Mouse (Mus musculus) liver, adult 2 months (tissue): Measurements from ENCODE around the gene Adcy2. TPM values are rescaled to one million over a fixed set of nuclear protein-coding genes. Genes with fewer than 3 reads are reported as not detected.

Source experiments
- DNase-seq: peaks from one replicate; pipeline ENCODE4 v3.0.0-alpha.2; 2011; ENCODE audit warnings: low read depth, low spot score; ENCODE audit errors: extremely low read depth
- H3K27ac ChIP-seq: fragments of 200-500 bp; replicated peaks from 2 replicates; pipeline ENCODE4 v1.5.1; 2012; ENCODE audit warnings: low read depth, mild to moderate bottlenecking, control low read depth, inconsistent platforms, low read length; ENCODE audit not compliant: insufficient read depth
- H3K27me3 ChIP-seq: fragments of 200-500 bp; 2 replicates; pipeline ENCODE4 v1.6.1; 2012; ENCODE audit warnings: mild to moderate bottlenecking, moderate library complexity, low read length, inconsistent platforms; ENCODE audit not compliant: control insufficient read depth, insufficient read depth
- H3K36me3 ChIP-seq: fragments of 200-500 bp; 2 replicates; pipeline ENCODE4 v1.6.1; 2012; ENCODE audit warnings: low read length, inconsistent platforms; ENCODE audit not compliant: control insufficient read depth, insufficient read depth
- H3K4me1 ChIP-seq: fragments of 200-500 bp; 2 replicates; pipeline ENCODE4 v1.6.1; 2011; ENCODE audit warnings: low read length; ENCODE audit not compliant: control insufficient read depth, insufficient read depth
- H3K4me3 ChIP-seq: fragments of 200-500 bp; 2 replicates; pipeline ENCODE4 v1.5.1; 2011; ENCODE audit warnings: low read depth, mild to moderate bottlenecking, control low read depth, low read length, moderate library complexity; ENCODE audit not compliant: insufficient read depth
- H3K79me2 ChIP-seq: fragments of 200-500 bp; 2 replicates; pipeline ENCODE4 v1.6.1; 2012; ENCODE audit warnings: inconsistent platforms, mild to moderate bottlenecking, low read length, moderate library complexity; ENCODE audit not compliant: control insufficient read depth, insufficient read depth
- H3K9ac ChIP-seq: fragments of 200-500 bp; 2 replicates; pipeline ENCODE4 v1.6.1; 2012; ENCODE audit warnings: low read depth, mild to moderate bottlenecking, control low read depth, inconsistent platforms, low read length
- CTCF ChIP-seq: fragments of 200-500 bp; IDR thresholded peaks from 2 replicates; pipeline ENCODE4 v1.5.1; 2011; ENCODE audit warnings: low read depth, low read length, control low read depth
- POLR2A ChIP-seq: fragments of 200-500 bp; IDR thresholded peaks from 2 replicates; pipeline ENCODE4 v1.6.1; 2011; ENCODE audit warnings: low read length, control low read depth; ENCODE audit not compliant: insufficient read depth; ENCODE audit errors: extremely low read depth
- whole genome bisulfite sequencing: fragments of 180-500 bp; shearing (Covaris S2); methylation state at CpG from one replicate; pipeline ENCODE4 v1.1.7; 2018; 5-methylcytosine and 5-hydroxymethylcytosine counted together
- polyA plus RNA-seq: library from polyadenylated mRNA; depleted of rRNA; stranded (reverse); fragments of >200 nt; gene quantifications from 2 replicates; pipeline ENCODE4 v1.2.3, GENCODE M21; 2012
- total RNA-seq: library from RNA; depleted of rRNA; stranded (reverse); fragments of >200 nt; gene quantifications from 2 replicates; pipeline ENCODE4 v1.2.3, GENCODE M21; 2014

The Adcy2 gene
- total and polyA plus RNA-seq, 2 experiments, result 0.09 to 0.11 TPM

DNA sequence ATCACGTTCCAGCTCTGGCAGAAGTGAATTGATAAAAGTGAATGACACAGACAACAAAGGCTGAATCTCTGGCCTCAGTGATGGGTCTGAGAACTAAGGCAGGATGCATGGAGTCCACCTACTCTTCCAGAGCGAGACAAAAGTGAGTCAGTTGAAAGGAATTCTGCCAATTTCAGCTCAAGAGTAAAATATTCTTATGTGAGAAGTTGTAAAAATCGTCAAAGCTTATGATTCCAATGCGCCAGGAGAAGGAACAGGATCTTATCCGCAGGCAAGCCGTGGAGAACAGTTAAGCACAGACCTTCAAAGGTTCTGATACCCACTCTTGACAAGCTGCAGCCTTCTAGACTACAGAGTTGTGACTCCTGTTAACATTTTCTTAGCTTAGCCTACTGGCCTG lies 396.3 kb downstream of the Adcy2 start:
- H3K27me3 ChIP-seq, result no peaks in the 10 kb centered on the region
- no peak for TF ChIP-seq CTCF
- TF ChIP-seq POLR2A, result no peak
- no peak overlapping the region for H3K9ac ChIP-seq
- H3K36me3 ChIP-seq, result no peaks in the 10 kb centered on the region
- WGBS, result 80% methylated on average over 6 of the region's 6 CpGs
- H3K4me1 ChIP-seq, result no peaks in the 10 kb centered on the region; the same call in 1 of the 2 replicates
- H3K4me3 ChIP-seq, result no peak overlapping the region
- no peak overlapping the region for H3K27ac ChIP-seq
- no peak for DNase-seq
- no peaks in the 10 kb centered on the region for H3K79me2 ChIP-seq

DNA sequence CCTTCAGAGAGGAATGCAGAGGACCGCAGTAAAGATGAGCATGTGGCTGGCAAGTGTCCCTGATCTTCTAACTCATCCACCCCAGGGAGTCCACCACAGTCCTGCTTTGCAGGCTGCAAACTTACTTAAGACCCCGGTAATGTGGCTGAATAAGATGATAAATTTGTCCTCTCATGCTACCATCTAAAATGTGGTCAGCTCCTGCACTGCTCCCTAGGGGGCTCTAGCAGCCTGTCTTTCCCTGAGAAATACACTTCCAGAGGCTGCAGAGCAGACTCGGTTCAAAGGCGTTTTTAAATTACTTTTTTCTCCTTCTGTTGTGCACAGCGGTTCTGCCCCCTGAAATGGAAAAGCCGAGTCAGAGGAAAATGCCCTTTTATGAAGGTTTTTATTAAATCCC lies 398.2 kb downstream of the Adcy2 start:
- Histone ChIP-seq H3K27me3 (no peaks in the 10 kb centered on the region), H3K79me2 (no peaks in the 10 kb centered on the region)

DNA sequence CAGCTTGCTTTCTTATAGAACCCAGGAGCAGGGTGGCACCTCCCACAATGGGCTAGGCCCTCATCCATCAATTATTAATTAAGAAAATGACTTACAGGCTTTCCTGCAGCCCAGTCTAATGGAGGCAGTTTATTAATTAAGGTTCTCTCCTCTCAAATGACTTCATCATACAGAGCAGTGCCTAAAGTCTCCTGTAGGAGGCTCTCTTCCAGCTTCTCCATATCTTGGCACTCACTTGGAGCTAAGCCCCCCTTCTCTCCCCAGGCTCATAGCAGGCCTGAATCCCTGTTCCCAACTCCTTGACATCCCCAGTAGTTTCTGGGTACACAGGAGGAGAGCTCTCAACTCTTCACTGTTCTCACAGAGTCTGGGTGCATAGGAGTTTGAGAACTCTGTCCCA lies 400.4 kb downstream of the Adcy2 start:
- H3K4me3 ChIP-seq, result no peak overlapping the region
- H3K9ac ChIP-seq, result no peak overlapping the region
- no peaks in the 10 kb centered on the region for H3K27me3 ChIP-seq
- H3K4me1 ChIP-seq, result no peaks in the 10 kb centered on the region
- no peaks in the 10 kb centered on the region for H3K36me3 ChIP-seq
- no peak for DNase-seq
- no peak overlapping the region for H3K27ac ChIP-seq
- TF ChIP-seq CTCF (no peak), POLR2A (no peak)
- H3K79me2 ChIP-seq, result no peaks in the 10 kb centered on the region

More for the DNA sequence above, 398.2 kb downstream of the Adcy2 start:
- DNase-seq, result no peak
- Histone ChIP-seq H3K4me3 (no peak overlapping the region), H3K4me1 (no peaks in the 10 kb centered on the region; the same call in 1 of the 2 replicates), H3K9ac (no peak overlapping the region), H3K27ac (no peak overlapping the region), H3K36me3 (no peaks in the 10 kb centered on the region)
- TF ChIP-seq CTCF, result peak; percentile 46; the same call in 1 of the 2 replicates
- TF ChIP-seq POLR2A, result no peak
- WGBS, result 30% methylated on average over 6 of the region's 6 CpGs

DNA sequence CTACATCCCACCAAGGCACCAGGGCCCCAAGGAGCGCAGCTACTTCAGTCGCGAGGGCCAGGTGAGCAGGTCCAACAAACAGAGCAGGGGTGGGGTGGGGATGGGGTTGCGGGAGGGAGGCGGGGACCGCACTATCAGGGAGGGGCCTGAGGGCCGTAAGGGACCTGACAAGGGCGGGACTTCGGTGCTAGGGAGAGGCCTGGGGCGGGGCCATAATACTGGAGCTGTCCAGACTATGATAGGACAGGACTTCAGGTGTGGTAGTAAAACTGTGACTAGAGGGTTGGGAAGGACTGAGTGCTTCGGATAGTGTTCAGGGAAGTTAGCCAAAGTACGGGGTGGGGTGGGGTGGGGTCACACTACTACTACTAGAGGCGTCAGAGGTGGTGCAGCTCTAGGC lies 401.7 kb downstream of the Adcy2 start:
- no peaks in the 10 kb centered on the region for H3K36me3 ChIP-seq
- DNase-seq, result no peak
- no peaks in the 10 kb centered on the region for H3K27me3 ChIP-seq
- H3K4me1 ChIP-seq, result no peaks in the 10 kb centered on the region
- TF ChIP-seq CTCF (no peak), POLR2A (no peak)
- no peak overlapping the region for H3K27ac ChIP-seq
- 17% methylated on average over 13 of the region's 13 CpGs for WGBS
- no peaks in the 10 kb centered on the region for H3K79me2 ChIP-seq
- no peak overlapping the region for H3K4me3 ChIP-seq
- H3K9ac ChIP-seq, result no peak overlapping the region

DNA sequence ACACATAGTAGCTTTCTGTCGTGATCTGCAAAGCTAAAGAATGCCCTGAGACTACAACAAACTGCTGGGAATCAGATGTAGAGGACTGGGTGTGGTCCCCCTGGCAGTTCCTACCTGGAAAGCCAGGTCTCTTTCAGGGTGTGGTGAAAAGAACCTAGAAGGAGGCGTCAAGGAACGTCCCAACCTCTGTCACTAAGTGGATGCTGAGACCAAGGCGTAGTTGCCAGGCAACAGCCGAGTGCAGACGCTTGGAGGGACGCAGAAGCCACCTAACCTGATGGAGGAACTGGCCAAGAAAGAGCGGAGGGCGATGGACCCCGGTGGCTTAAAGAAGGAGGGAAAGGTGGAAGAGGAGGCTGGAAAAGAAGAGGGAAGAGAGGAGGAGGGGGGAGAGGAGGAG lies 402.1 kb downstream of the Adcy2 start, which contains the start of gene 1700001L19Rik:
1700001L19Rik (plus strand) TSS at position 223 of the 400 bp plus-strand sequence.
- no peak for TF ChIP-seq POLR2A
- TF ChIP-seq CTCF, result no peak
- Histone ChIP-seq H3K27me3 (no peaks in the 10 kb centered on the region), H3K36me3 (no peaks in the 10 kb centered on the region), H3K9ac (no peak within 1 kb of the TSS), H3K4me1 (no peaks in the 10 kb centered on the region), H3K4me3 (no peak within 1 kb of the TSS), H3K27ac (no peak within 1 kb of the TSS), H3K79me2 (no peaks in the 10 kb centered on the region)
- WGBS, result 20% methylated on average over 10 of the region's 10 CpGs
- no peak for DNase-seq

DNA sequence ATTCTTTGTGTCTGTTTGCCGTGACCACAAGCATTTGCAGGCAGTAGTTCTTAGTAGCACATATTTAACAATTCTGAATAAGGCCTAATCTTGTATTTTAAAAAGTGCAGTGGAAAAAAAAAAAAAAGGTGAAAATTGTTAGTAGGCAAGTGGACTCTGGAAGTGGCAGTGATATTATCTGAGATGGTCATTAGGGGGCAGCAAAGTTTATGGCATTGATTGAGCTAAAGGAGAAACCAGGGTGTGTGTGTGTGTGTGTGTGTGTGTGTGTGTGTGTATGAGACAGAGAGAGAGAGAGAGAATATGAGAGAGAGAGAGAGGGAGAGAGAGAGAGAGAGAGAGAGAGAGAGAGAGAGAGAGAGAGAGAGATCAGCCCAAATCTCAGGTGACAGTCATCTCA lies 405.5 kb downstream of the Adcy2 start:
- Histone ChIP-seq H3K4me3 (no peak overlapping the region), H3K27ac (no peak overlapping the region), H3K9ac (no peak overlapping the region), H3K4me1 (no peaks in the 10 kb centered on the region), H3K79me2 (no peaks in the 10 kb centered on the region), H3K36me3 (peaks cover 20% of the 10 kb centered on the region), H3K27me3 (no peaks in the 10 kb centered on the region)
- TF ChIP-seq CTCF (no peak), POLR2A (no peak)
- peak; percentile 28 for DNase-seq
- WGBS, result 94% methylated on average over 1 of the region's 1 CpGs
